Mouse (Mus musculus): Measurements from ENCODE around the gene Gli2.
A peak's percentile ranks its signal among the peaks of the same experiment; 100 is the strongest.

The Gli2 gene

GRCm38 (mm10) chr1:119051192-119051937, 2.1 kb downstream of the Gli2 start:
- no peak for DNase-seq

- DNase-seq: no peak
Measured at GRCm38 (mm10) chr1:119049812-119050615, 3.4 kb downstream of the Gli2 start.

GRCm38 (mm10) chr1:119048988-119049387, 4.4 kb downstream of the Gli2 start:
- DNase-seq: no peak

GRCm38 (mm10) chr1:119048547-119048946, 4.9 kb downstream of the Gli2 start:
- DNase-seq: no peak

- DNase-seq: peak; percentile 38
Measured at GRCm38 (mm10) chr1:119047462-119048371, 5.7 kb downstream of the Gli2 start.

GRCm38 (mm10) chr1:119038436-119038835, 15.0 kb downstream of the Gli2 start:
- DNase-seq: no peak

- DNase-seq: no peak
Measured at GRCm38 (mm10) chr1:119035931-119036330, 17.5 kb downstream of the Gli2 start.

GRCm38 (mm10) chr1:119035301-119035700, 18.1 kb downstream of the Gli2 start:
- no peak for DNase-seq

- DNase-seq: no peak
Measured at GRCm38 (mm10) chr1:119034163-119034705, 19.2 kb downstream of the Gli2 start.

GRCm38 (mm10) chr1:119033450-119034162, 19.8 kb downstream of the Gli2 start:
- peak; percentile 61 for DNase-seq

GRCm38 (mm10) chr1:119031185-119031584, 22.2 kb downstream of the Gli2 start:
- peak; percentile 55 for DNase-seq

- peak; percentile 52 for DNase-seq
Measured at GRCm38 (mm10) chr1:119025647-119026358, 27.6 kb downstream of the Gli2 start.

GRCm38 (mm10) chr1:119022311-119022710, 31.1 kb downstream of the Gli2 start:
- no peak for DNase-seq

GRCm38 (mm10) chr1:119020092-119020491, 33.3 kb downstream of the Gli2 start:
- DNase-seq: no peak

- no peak for DNase-seq
Measured at GRCm38 (mm10) chr1:119019056-119019455, 34.4 kb downstream of the Gli2 start.

- DNase-seq: no peak
Measured at GRCm38 (mm10) chr1:119016866-119017265, 36.6 kb downstream of the Gli2 start.

GRCm38 (mm10) chr1:119015108-119015507, 38.3 kb downstream of the Gli2 start:
- DNase-seq: no peak

- DNase-seq: no peak
Measured at GRCm38 (mm10) chr1:119008949-119009348, 44.5 kb downstream of the Gli2 start.

- DNase-seq: no peak
Measured at GRCm38 (mm10) chr1:119003852-119004398, 49.5 kb downstream of the Gli2 start.

- DNase-seq: no peak
Measured at GRCm38 (mm10) chr1:119001454-119002034, 51.9 kb downstream of the Gli2 start.
